Mouse (Mus musculus) cerebellum, adult 11 months (tissue): Measurements from ENCODE around the gene Atxn7l3.
A peak's percentile ranks its signal among the peaks of the same experiment; 100 is the strongest.
"Not testable (repeated sequence)": the region's sequence is repeated elsewhere in the genome, so short reads cannot be mapped to it uniquely, and the experiment has no call there.

Experiments used
- DNase-seq: peaks from one replicate; pipeline ENCODE4 v3.0.0; 2022

Gene Atxn7l3

GRCm38 (mm10) chr11:102293971-102294370 lies 2.5 kb downstream of the Atxn7l3 start:
- no peak for DNase-seq

GRCm38 (mm10) chr11:102291051-102291535 lies 5.3 kb downstream of the Atxn7l3 start:
- DNase-seq, result no peak

GRCm38 (mm10) chr11:102290141-102290540 lies 6.3 kb downstream of the Atxn7l3 start:
- no peak for DNase-seq

- no peak for DNase-seq
These were observed 6.8 kb downstream of the Atxn7l3 start for GRCm38 (mm10) chr11:102289511-102290100.

GRCm38 (mm10) chr11:102288913-102289312 lies 7.5 kb downstream of the Atxn7l3 start:
- no peak for DNase-seq

- DNase-seq, result no peak
These were observed 8.2 kb downstream of the Atxn7l3 start for GRCm38 (mm10) chr11:102288027-102288804.

GRCm38 (mm10) chr11:102287485-102287884 lies 8.9 kb downstream of the Atxn7l3 start:
- no peak for DNase-seq

- no peak for DNase-seq
These were observed 11.2 kb downstream of the Atxn7l3 start for GRCm38 (mm10) chr11:102285095-102285834.

- peak; percentile 95 for DNase-seq
These were observed 11.8 kb downstream of the Atxn7l3 start, which contains the start of gene Tmub2 for GRCm38 (mm10) chr11:102284501-102285094. Gene Tmub2 (plus strand): TSS chr11:102284931.

GRCm38 (mm10) chr11:102283922-102284321 lies 12.5 kb downstream of the Atxn7l3 start:
- no peak for DNase-seq

- not testable (repeated sequence) for DNase-seq
These were observed 16.2 kb downstream of the Atxn7l3 start for GRCm38 (mm10) chr11:102280267-102280666.

GRCm38 (mm10) chr11:102279595-102279994 lies 16.8 kb downstream of the Atxn7l3 start:
- no peak for DNase-seq

GRCm38 (mm10) chr11:102277754-102278153 lies 18.7 kb downstream of the Atxn7l3 start:
- DNase-seq, result no peak

GRCm38 (mm10) chr11:102276411-102276915 lies 20.0 kb downstream of the Atxn7l3 start:
- no peak for DNase-seq

GRCm38 (mm10) chr11:102268520-102269244 lies 27.7 kb downstream of the Atxn7l3 start, which contains the start of gene Asb16:
Gene Asb16 (plus strand): TSS chr11:102268743.
- no peak for DNase-seq

- peak; percentile 68 for DNase-seq
These were observed 29.0 kb downstream of the Atxn7l3 start for GRCm38 (mm10) chr11:102267480-102267879.

GRCm38 (mm10) chr11:102266631-102267355 lies 29.6 kb downstream of the Atxn7l3 start:
- DNase-seq, result no peak

GRCm38 (mm10) chr11:102265816-102266215 lies 30.6 kb downstream of the Atxn7l3 start:
- DNase-seq, result peak; percentile 40

- DNase-seq, result no peak
These were observed 33.2 kb downstream of the Atxn7l3 start for GRCm38 (mm10) chr11:102263211-102263610.

- DNase-seq, result no peak
These were observed 37.9 kb downstream of the Atxn7l3 start for GRCm38 (mm10) chr11:102258521-102258920.

GRCm38 (mm10) chr11:102258095-102258494 lies 38.3 kb downstream of the Atxn7l3 start:
- DNase-seq, result no peak
